ENCODE assay signal across 9 mouse cellular contexts in the genomic region with DNA sequence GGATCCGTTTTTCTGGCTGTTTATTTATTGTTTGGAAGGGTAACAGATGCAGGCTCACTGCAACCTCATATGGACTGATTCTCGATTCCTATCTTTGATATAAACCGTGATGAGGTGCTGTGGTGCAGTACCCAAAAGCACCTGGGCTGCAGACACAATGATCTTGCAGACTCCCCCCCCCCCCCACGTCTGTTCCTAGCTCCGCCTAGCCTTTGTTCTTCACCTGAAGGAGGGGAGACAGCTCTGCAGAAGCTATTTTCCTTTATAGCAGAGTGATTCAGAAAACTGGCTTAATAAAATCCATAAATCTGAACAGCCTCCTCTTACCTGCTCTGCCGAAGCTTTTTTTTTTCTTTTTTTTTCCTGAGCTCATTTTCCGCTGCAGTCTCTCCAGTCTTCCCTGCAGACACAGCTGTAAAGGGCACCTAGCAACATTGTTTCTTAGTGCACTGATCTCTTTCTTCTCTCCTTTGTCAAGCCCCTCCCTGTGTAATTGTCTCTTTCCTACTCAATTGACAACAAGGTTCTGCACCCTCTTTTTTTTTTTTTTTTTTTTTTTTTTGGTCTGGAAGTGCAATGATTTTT. TPM values are rescaled to one million over a fixed set of nuclear protein-coding genes. Genes with fewer than 3 reads are reported as not detected.
A peak's percentile ranks its signal among the peaks of the same experiment; 100 is the strongest.
DNase-seq lines count a peak whose midpoint lies in the region; ATAC-seq and TF ChIP-seq lines count a peak whose summit lies in the region.
"Had no signal": no experiment of that assay in that cellular context is flagged by ENCODE, and none has a peak within 500 bp of the region (broad histone marks: within the 10 kb centered on the region; RNA-seq: fewer than 3 reads in every experiment).

No protein-coding gene starts in this region.

- H3K4me1 ChIP-seq in kidney, postnatal 0 days (replicated peaks; ENCODE audit: insufficient read depth, low read length): no peaks in the 10 kb centered on the region; the same call in 1 of the 2 replicates
- peaks cover 43% of the 10 kb centered on the region for H3K4me1 ChIP-seq in embryonic facial prominence, embryonic 12.5 days
- peaks cover 10% of the 10 kb centered on the region for H3K4me1 ChIP-seq in hindbrain, embryonic 16.5 days (ENCODE audit: control insufficient read depth, insufficient read depth, low read depth, low read length)
- H3K4me1 ChIP-seq in midbrain, postnatal 0 days (ENCODE audit: insufficient read depth, low read length): no peaks in the 10 kb centered on the region

- no peaks in the 10 kb centered on the region for H3K27me3 ChIP-seq in kidney, postnatal 0 days (ENCODE audit: insufficient read depth, low read length)
- H3K27me3 ChIP-seq in embryonic facial prominence, embryonic 12.5 days: no peaks in the 10 kb centered on the region
- no peaks in the 10 kb centered on the region for H3K27me3 ChIP-seq in hindbrain, embryonic 16.5 days (replicated peaks; ENCODE audit: control insufficient read depth, insufficient read depth, low read length)
- H3K27me3 ChIP-seq in midbrain, postnatal 0 days (ENCODE audit: insufficient read depth, low read length): no peaks in the 10 kb centered on the region

- 23% methylated on average over 7 of the region's 7 CpGs for WGBS in kidney, postnatal 0 days
- WGBS in embryonic facial prominence, embryonic 12.5 days: 32% methylated on average over 7 of the region's 7 CpGs
- 26% methylated on average over 7 of the region's 7 CpGs for WGBS in hindbrain, embryonic 16.5 days
- WGBS in midbrain, postnatal 0 days: 21% methylated on average over 7 of the region's 7 CpGs

- H3K27ac ChIP-seq in kidney, postnatal 0 days: no peak overlapping the region
- H3K27ac ChIP-seq in embryonic facial prominence, embryonic 12.5 days: peak overlapping the region; percentile 76
- H3K27ac ChIP-seq in hindbrain, embryonic 16.5 days (ENCODE audit: low read depth, low read length): peak overlapping the region; percentile 89
- peak overlapping the region; percentile 77 for H3K27ac ChIP-seq in midbrain, postnatal 0 days (ENCODE audit: low read depth, low read length)

- H3K4me3 ChIP-seq in kidney, postnatal 0 days (replicated peaks; ENCODE audit: low read depth, low read length): no peak overlapping the region
- H3K4me3 ChIP-seq in embryonic facial prominence, embryonic 12.5 days: no peak overlapping the region
- no peak overlapping the region for H3K4me3 ChIP-seq in hindbrain, embryonic 16.5 days (ENCODE audit: low read length)
- H3K4me3 ChIP-seq in midbrain, postnatal 0 days (ENCODE audit: low read depth, low read length): 0 out of 2 replicates have a peak overlapping the region, but pooled peaks have one; percentile 10

- H3K9ac ChIP-seq in kidney, postnatal 0 days (ENCODE audit: low read depth, low read length): no peak overlapping the region
- no peak overlapping the region for H3K9ac ChIP-seq in embryonic facial prominence, embryonic 12.5 days
- H3K9ac ChIP-seq in hindbrain, embryonic 16.5 days (ENCODE audit: low read depth, low read length): peak overlapping the region; percentile 42; the same call in 1 of the 2 replicates
- H3K9ac ChIP-seq in midbrain, postnatal 0 days (replicated peaks; ENCODE audit: low read length, poor library complexity, severe bottlenecking): peak overlapping the region; percentile 14; the same call in 1 of the 2 replicates

- DNase-seq in kidney, postnatal 0 days (ENCODE audit: low spot score): no peak
- DNase-seq in kidney, postnatal 25 days: no peak
- peak; percentile 65 for DNase-seq in midbrain, postnatal 0 days (ENCODE audit: low spot score)
- no peak for DNase-seq in frontal cortex, postnatal 25 days (ENCODE audit: low spot score in 2 of 2)
- DNase-seq in urinary bladder, postnatal 36 days (ENCODE audit: low spot score in 2 of 2): no peak
- DNase-seq: gastrocnemius, postnatal 25 days had no signal

- H3K4me2 ChIP-seq in kidney, postnatal 0 days (ENCODE audit: low read length): peak overlapping the region; percentile 31; the same call in 1 of the 2 replicates
- 0 out of 2 replicates have a peak overlapping the region, but pooled peaks have one; percentile 10 for H3K4me2 ChIP-seq in embryonic facial prominence, embryonic 12.5 days (replicated peaks)
- H3K4me2 ChIP-seq in hindbrain, embryonic 16.5 days (ENCODE audit: low read length): peak overlapping the region; percentile 40
- H3K4me2 ChIP-seq in midbrain, postnatal 0 days (ENCODE audit: low read depth, low read length, poor library complexity, severe bottlenecking): peak overlapping the region; percentile 35

- no peak for ATAC-seq in kidney, postnatal 0 days (replicated peaks; ENCODE audit: low FRiP score, low read depth)
- ATAC-seq in embryonic facial prominence, embryonic 12.5 days (ENCODE audit: insufficient number of reproducible peaks, insufficient read depth, low FRiP score, low TSS enrichment): no peak
- peak; percentile 79 for ATAC-seq in hindbrain, embryonic 16.5 days
- peak; percentile 75 for ATAC-seq in midbrain, postnatal 0 days (ENCODE audit: low FRiP score)
- no peak for ATAC-seq in erythroid progenitor cell, adult 5-6 weeks (replicated peaks; ENCODE audit: low FRiP score, poor library complexity, severe bottlenecking)

- H3K9me3 ChIP-seq in kidney, postnatal 0 days (replicated peaks; ENCODE audit: low read length): no peaks in the 10 kb centered on the region
- no peaks in the 10 kb centered on the region for H3K9me3 ChIP-seq in embryonic facial prominence, embryonic 12.5 days
- H3K9me3 ChIP-seq in hindbrain, embryonic 16.5 days (ENCODE audit: control insufficient read depth, low read length): no peaks in the 10 kb centered on the region
- no peaks in the 10 kb centered on the region for H3K9me3 ChIP-seq in midbrain, postnatal 0 days (ENCODE audit: low read length)

- no peaks in the 10 kb centered on the region for H3K36me3 ChIP-seq in kidney, postnatal 0 days (ENCODE audit: insufficient read depth, low read length)
- no peaks in the 10 kb centered on the region for H3K36me3 ChIP-seq in embryonic facial prominence, embryonic 12.5 days
- H3K36me3 ChIP-seq in hindbrain, embryonic 16.5 days (ENCODE audit: control insufficient read depth, insufficient read depth, low read length): no peaks in the 10 kb centered on the region
- H3K36me3 ChIP-seq in midbrain, postnatal 0 days (ENCODE audit: insufficient read depth, low read length): no peaks in the 10 kb centered on the region

- TF ChIP-seq CTCF in kidney, postnatal 0 days (IDR thresholded peaks at IDR 0.05; ENCODE audit: low read depth): no peak
- TF ChIP-seq CTCF in midbrain, postnatal 0 days (IDR thresholded peaks at IDR 0.05): no peak; the same call in none of the 2 replicates

RNA-seq across cellular contexts. Expression of gene Ttc30a1, which starts 7.1 kb away (rescaled TPM):
- 6.7 and 7.0 TPM in 2 replicates for polyA plus RNA-seq in kidney, postnatal 0 days (2015; fragmentation: Nextera tagmentation; extraction: Ambion mirVana)
- polyA plus RNA-seq in embryonic facial prominence, embryonic 12.5 days (2016; fragmentation: Nextera tagmentation; extraction: Ambion mirVana): 8.8 and 10.6 TPM in 2 replicates
- polyA plus RNA-seq in hindbrain, embryonic 16.5 days (2015; fragmentation: Nextera tagmentation; extraction: Ambion mirVana): 8.9 and 9.2 TPM in 2 replicates
- 12.3 and 12.7 TPM in 2 replicates for total RNA-seq in midbrain, postnatal 0 days (2014; rRNA removed)
- 5.2 and 5.5 TPM in 2 replicates for polyA plus RNA-seq in midbrain, postnatal 0 days (2015; fragmentation: Nextera tagmentation; extraction: Ambion mirVana)
- total RNA-seq in erythroid progenitor cell, adult 5-6 weeks (2015; ENCODE audit: low replicate concordance): 0.84 and 2.2 TPM in 2 replicates
- 0.45 and 0.51 TPM in 2 replicates for total RNA-seq in erythroid progenitor cell, adult 5-6 weeks (2017; ENCODE audit: low replicate concordance)

RNA-seq across cellular contexts. Expression of gene Ttc30a2, which starts 10.9 kb away (rescaled TPM):
- polyA plus RNA-seq in kidney, postnatal 0 days (2015; fragmentation: Nextera tagmentation; extraction: Ambion mirVana): 0.18 and 0.51 TPM in 2 replicates
- polyA plus RNA-seq in embryonic facial prominence, embryonic 12.5 days (2016; fragmentation: Nextera tagmentation; extraction: Ambion mirVana): 0.40 and 0.52 TPM in 2 replicates
- 0.77 and 1.1 TPM in 2 replicates for polyA plus RNA-seq in hindbrain, embryonic 16.5 days (2015; fragmentation: Nextera tagmentation; extraction: Ambion mirVana)
- total RNA-seq in midbrain, postnatal 0 days (2014; rRNA removed): 1.1 and 1.9 TPM in 2 replicates
- 0.36 and 0.39 TPM in 2 replicates for polyA plus RNA-seq in midbrain, postnatal 0 days (2015; fragmentation: Nextera tagmentation; extraction: Ambion mirVana)
- total RNA-seq in erythroid progenitor cell, adult 5-6 weeks (2015; ENCODE audit: low replicate concordance): not detected in 2 replicates
- not detected in 2 replicates for total RNA-seq in erythroid progenitor cell, adult 5-6 weeks (2017; ENCODE audit: low replicate concordance)

RNA-seq across cellular contexts. Expression of gene Ttc30b, which starts 50.5 kb away (rescaled TPM):
- 14.1 and 14.5 TPM in 2 replicates for polyA plus RNA-seq in kidney, postnatal 0 days (2015; fragmentation: Nextera tagmentation; extraction: Ambion mirVana)
- polyA plus RNA-seq in embryonic facial prominence, embryonic 12.5 days (2016; fragmentation: Nextera tagmentation; extraction: Ambion mirVana): 7.5 and 9.7 TPM in 2 replicates
- polyA plus RNA-seq in hindbrain, embryonic 16.5 days (2015; fragmentation: Nextera tagmentation; extraction: Ambion mirVana): 23.0 and 23.3 TPM in 2 replicates
- total RNA-seq in midbrain, postnatal 0 days (2014; rRNA removed): 29.1 and 30.8 TPM in 2 replicates
- polyA plus RNA-seq in midbrain, postnatal 0 days (2015; fragmentation: Nextera tagmentation; extraction: Ambion mirVana): 18.7 and 19.3 TPM in 2 replicates
- total RNA-seq in erythroid progenitor cell, adult 5-6 weeks (2015; ENCODE audit: low replicate concordance): 1.4 TPM in 1 of 2 replicates, not detected in the other
- not detected in 2 replicates for total RNA-seq in erythroid progenitor cell, adult 5-6 weeks (2017; ENCODE audit: low replicate concordance)

Comparison
In these comparisons a context has a peak if more than half of its experiments do, and no peak if none do; other contexts are left out.
1. ATAC-seq: peak in hindbrain, embryonic 16.5 days (single experiment) and midbrain, postnatal 0 days (single experiment); none in kidney, postnatal 0 days (single experiment), embryonic facial prominence, embryonic 12.5 days (single experiment) and erythroid progenitor cell, adult 5-6 weeks (single experiment).
2. H3K9ac ChIP-seq: peak in hindbrain, embryonic 16.5 days (single experiment) and midbrain, postnatal 0 days (single experiment); none in kidney, postnatal 0 days (single experiment) and embryonic facial prominence, embryonic 12.5 days (single experiment).
3. Peak in every context shown above with its lines, with median percentiles within 50 percentile points of each other: H3K4me2 ChIP-seq.